Mouse (Mus musculus) embryonic facial prominence, embryonic 12.5 days (tissue): ENCODE measurements around the gene Pax4. TPM values are rescaled to one million over a fixed set of nuclear protein-coding genes. Genes with fewer than 3 reads are reported as not detected.

ENCODE experiments used
- ATAC-seq: fragments of 200-750 bp; cut with Nextera tagmentation; 2 replicates; pipeline ENCODE4 v1.8.0; 2017; ENCODE audit not compliant: insufficient number of reproducible peaks, insufficient read depth, low FRiP score, low TSS enrichment
- H3K27ac ChIP-seq: fragments of 300-500 bp; sonication (generic); 2 replicates; pipeline ENCODE4 v1.5.1; 2016; ENCODE audit warnings: mild to moderate bottlenecking
- H3K27me3 ChIP-seq: fragments of 300-500 bp; sonication (generic); 2 replicates; pipeline ENCODE4 v1.6.1; 2016; ENCODE audit warnings: mild to moderate bottlenecking, moderate library complexity
- H3K36me3 ChIP-seq: fragments of 300-500 bp; sonication (generic); 2 replicates; pipeline ENCODE4 v1.6.1; 2016; ENCODE audit warnings: mild to moderate bottlenecking
- H3K4me1 ChIP-seq: fragments of 300-500 bp; sonication (generic); 2 replicates; pipeline ENCODE4 v1.6.1; 2016
- H3K4me2 ChIP-seq: fragments of 300-500 bp; sonication (generic); replicated peaks from 2 replicates; pipeline ENCODE4 v1.6.1; 2016; ENCODE audit warnings: mild to moderate bottlenecking, moderate library complexity
- H3K4me3 ChIP-seq: fragments of 300-500 bp; sonication (generic); 2 replicates; pipeline ENCODE4 v1.5.1; 2016; ENCODE audit warnings: mild to moderate bottlenecking
- H3K9ac ChIP-seq: fragments of 300-500 bp; sonication (generic); 2 replicates; pipeline ENCODE4 v1.6.1; 2016; ENCODE audit warnings: mild to moderate bottlenecking, moderate library complexity
- H3K9me3 ChIP-seq: fragments of 300-500 bp; sonication (generic); 2 replicates; pipeline ENCODE4 v1.6.1; 2016; ENCODE audit warnings: mild to moderate bottlenecking, moderate library complexity
- WGBS: fragments of 180-500 bp; shearing (Covaris S2); methylation state at CpG from one replicate; pipeline ENCODE4 v1.1.7; 2016; 5-methylcytosine and 5-hydroxymethylcytosine counted together
- polyA plus RNA-seq: library from polyadenylated mRNA; unstranded; fragments of >200 nt; fragmentation: Nextera tagmentation; extraction: Ambion mirVana; gene quantifications from 2 replicates; pipeline ENCODE4 v1.2.1, GENCODE M21; 2016

Gene Pax4
- polyA plus RNA-seq, 1 experiment from 2014 or later = not detected

- H3K36me3 ChIP-seq = no peaks in the 10 kb centered on the region
- H3K27ac ChIP-seq = no peak within 1 kb of the TSS
- H3K4me1 ChIP-seq = no peaks in the 10 kb centered on the region
- WGBS = 80% methylated on average over 5 of the region's 5 CpGs
- H3K9ac ChIP-seq = no peak within 1 kb of the TSS
- no peaks in the 10 kb centered on the region for H3K9me3 ChIP-seq
- no peak within 1 kb of the TSS for H3K4me3 ChIP-seq
- H3K4me2 ChIP-seq = no peak within 1 kb of the TSS
- H3K27me3 ChIP-seq = no peaks in the 10 kb centered on the region
- ATAC-seq = no peak
These were observed 25.7 kb upstream of the Pax4 start, which contains the start of gene Snd1 for GRCm38 (mm10) chr6:28474839-28475238. TSS of gene Snd1 (plus strand) at chr6:28475139.

GRCm38 (mm10) chr6:28474211-28474610, 25.1 kb upstream of the Pax4 start:
- Histone ChIP-seq H3K4me1 (no peaks in the 10 kb centered on the region), H3K27me3 (no peaks in the 10 kb centered on the region), H3K4me3 (no peak overlapping the region), H3K9me3 (no peaks in the 10 kb centered on the region), H3K27ac (no peak overlapping the region), H3K9ac (no peak overlapping the region), H3K4me2 (no peak overlapping the region), H3K36me3 (no peaks in the 10 kb centered on the region)
- no peak for ATAC-seq
- 83% methylated on average over 4 of the region's 4 CpGs for WGBS

- no peaks in the 10 kb centered on the region for H3K36me3 ChIP-seq
- H3K9me3 ChIP-seq = no peaks in the 10 kb centered on the region
- ATAC-seq = no peak
- H3K27ac ChIP-seq = no peak overlapping the region
- no peak overlapping the region for H3K9ac ChIP-seq
- WGBS = 83% methylated on average over 9 of the region's 9 CpGs
- no peaks in the 10 kb centered on the region for H3K27me3 ChIP-seq
- H3K4me3 ChIP-seq = no peak overlapping the region
- no peaks in the 10 kb centered on the region for H3K4me1 ChIP-seq
- H3K4me2 ChIP-seq = no peak overlapping the region
These were observed 22.3 kb upstream of the Pax4 start for GRCm38 (mm10) chr6:28471284-28472035.

GRCm38 (mm10) chr6:28470621-28471020, 21.5 kb upstream of the Pax4 start:
- Histone ChIP-seq H3K9me3 (no peaks in the 10 kb centered on the region), H3K4me1 (no peaks in the 10 kb centered on the region)
- ATAC-seq = no peak

GRCm38 (mm10) chr6:28470017-28470602, 21.0 kb upstream of the Pax4 start:
- H3K4me2 ChIP-seq = no peak overlapping the region
- no peak overlapping the region for H3K9ac ChIP-seq
- no peaks in the 10 kb centered on the region for H3K4me1 ChIP-seq
- no peaks in the 10 kb centered on the region for H3K27me3 ChIP-seq
- H3K27ac ChIP-seq = no peak overlapping the region
- no peaks in the 10 kb centered on the region for H3K36me3 ChIP-seq
- ATAC-seq = no peak
- 43% methylated on average over 4 of the region's 4 CpGs for WGBS
- H3K9me3 ChIP-seq = no peaks in the 10 kb centered on the region
- no peak overlapping the region for H3K4me3 ChIP-seq

More at GRCm38 (mm10) chr6:28470621-28471020, 21.5 kb upstream of the Pax4 start:
- no peak overlapping the region for H3K4me2 ChIP-seq
- H3K4me3 ChIP-seq = no peak overlapping the region
- H3K9ac ChIP-seq = no peak overlapping the region
- 78% methylated on average over 5 of the region's 5 CpGs for WGBS
- no peaks in the 10 kb centered on the region for H3K27me3 ChIP-seq
- no peaks in the 10 kb centered on the region for H3K36me3 ChIP-seq
- no peak overlapping the region for H3K27ac ChIP-seq

- H3K9ac ChIP-seq = no peak overlapping the region
- 46% methylated on average over 6 of the region's 6 CpGs for WGBS
- no peaks in the 10 kb centered on the region for H3K4me1 ChIP-seq
- no peak overlapping the region for H3K4me2 ChIP-seq
- H3K27me3 ChIP-seq = no peaks in the 10 kb centered on the region
- no peak overlapping the region for H3K27ac ChIP-seq
- no peaks in the 10 kb centered on the region for H3K9me3 ChIP-seq
- no peaks in the 10 kb centered on the region for H3K36me3 ChIP-seq
- ATAC-seq = no peak
- no peak overlapping the region for H3K4me3 ChIP-seq
These were observed 15.5 kb upstream of the Pax4 start for GRCm38 (mm10) chr6:28464630-28465029.

- Histone ChIP-seq H3K9me3 (no peaks in the 10 kb centered on the region), H3K27ac (no peak overlapping the region), H3K4me3 (no peak overlapping the region), H3K4me1 (no peaks in the 10 kb centered on the region), H3K9ac (no peak overlapping the region), H3K27me3 (no peaks in the 10 kb centered on the region), H3K36me3 (no peaks in the 10 kb centered on the region), H3K4me2 (no peak overlapping the region)
- WGBS = 13% methylated on average over 5 of the region's 5 CpGs
- no peak for ATAC-seq
These were observed 11.4 kb upstream of the Pax4 start for GRCm38 (mm10) chr6:28460534-28460933.

GRCm38 (mm10) chr6:28459221-28459668, 10.1 kb upstream of the Pax4 start:
- H3K4me3 ChIP-seq = no peak overlapping the region
- no peak overlapping the region for H3K27ac ChIP-seq
- ATAC-seq = no peak
- no peaks in the 10 kb centered on the region for H3K36me3 ChIP-seq
- no peaks in the 10 kb centered on the region for H3K4me1 ChIP-seq
- no peak overlapping the region for H3K9ac ChIP-seq
- no peak overlapping the region for H3K4me2 ChIP-seq
- no peaks in the 10 kb centered on the region for H3K27me3 ChIP-seq
- H3K9me3 ChIP-seq = no peaks in the 10 kb centered on the region

GRCm38 (mm10) chr6:28450977-28451376, 1.8 kb upstream of the Pax4 start:
- no peak for ATAC-seq
- Histone ChIP-seq H3K27me3 (peaks cover 36% of the 10 kb centered on the region), H3K4me3 (no peak overlapping the region), H3K9me3 (no peaks in the 10 kb centered on the region), H3K36me3 (no peaks in the 10 kb centered on the region), H3K4me1 (peaks cover 6% of the 10 kb centered on the region; the same call in 1 of the 2 replicates), H3K9ac (no peak overlapping the region), H3K27ac (no peak overlapping the region), H3K4me2 (no peak overlapping the region)
- WGBS = 1% methylated on average over 12 of the region's 12 CpGs

- peaks cover 36% of the 10 kb centered on the region for H3K27me3 ChIP-seq
- H3K27ac ChIP-seq = no peak overlapping the region
- peaks cover 6% of the 10 kb centered on the region; the same call in 1 of the 2 replicates for H3K4me1 ChIP-seq
- no peak overlapping the region for H3K4me3 ChIP-seq
- no peaks in the 10 kb centered on the region for H3K36me3 ChIP-seq
- no peak overlapping the region for H3K4me2 ChIP-seq
- WGBS = 16% methylated on average over 5 of the region's 5 CpGs
- no peak overlapping the region for H3K9ac ChIP-seq
- ATAC-seq = no peak
- no peaks in the 10 kb centered on the region for H3K9me3 ChIP-seq
These were observed 1.3 kb upstream of the Pax4 start for GRCm38 (mm10) chr6:28450481-28450880.

- no peaks in the 10 kb centered on the region for H3K9me3 ChIP-seq
- peaks cover 32% of the 10 kb centered on the region for H3K27me3 ChIP-seq
- H3K9ac ChIP-seq = no peak overlapping the region
- H3K27ac ChIP-seq = no peak overlapping the region
- H3K36me3 ChIP-seq = no peaks in the 10 kb centered on the region
- no peak overlapping the region for H3K4me2 ChIP-seq
- no peak for ATAC-seq
- H3K4me1 ChIP-seq = peaks cover 6% of the 10 kb centered on the region; the same call in 1 of the 2 replicates
- WGBS = 81% methylated on average over 7 of the region's 7 CpGs
- no peak overlapping the region for H3K4me3 ChIP-seq
These were observed 1.2 kb downstream of the Pax4 start for GRCm38 (mm10) chr6:28447937-28448336.

GRCm38 (mm10) chr6:28431538-28431855, 17.7 kb downstream of the Pax4 start:
- Histone ChIP-seq H3K36me3 (peaks cover 6% of the 10 kb centered on the region; the same call in 1 of the 2 replicates), H3K4me1 (no peaks in the 10 kb centered on the region), H3K27me3 (no peaks in the 10 kb centered on the region), H3K9me3 (no peaks in the 10 kb centered on the region), H3K9ac (no peak overlapping the region), H3K4me2 (no peak overlapping the region), H3K4me3 (no peak overlapping the region), H3K27ac (no peak overlapping the region)
- WGBS = 72% methylated on average over 6 of the region's 6 CpGs
- no peak for ATAC-seq
